Mouse (Mus musculus) heart, postnatal 14 days (tissue): Measurements from ENCODE around the gene 9030612E09Rik. TPM values are rescaled to one million over a fixed set of nuclear protein-coding genes. Genes with fewer than 3 reads are reported as not detected.

Experiments
- DNase-seq, 2 experiments: peaks; one replicate each; pipeline ENCODE4 v3.0.0; 2021 to 2022
- intact Hi-C: fragments of 180-260 bp; cut with DNase I; formaldehyde crosslinking; loops from one replicate; pipeline ENCODE4 v1.15.1; 2025
- total RNA-seq, 2 experiments: library from RNA; stranded (reverse); gene quantifications; 2 replicates each; pipeline ENCODE4 v1.2.3; 2021

Gene 9030612E09Rik
- total RNA-seq, 2 experiments from 2014 or later, result 2.5 to 2.8 TPM

- DNase-seq, result no peak
- intact Hi-C loops, result no loop called here
Observed at GRCm38 (mm10) chr10:43180313-43180912, 5.9 kb downstream of the 9030612E09Rik start.

GRCm38 (mm10) chr10:43200206-43200605, 25.7 kb downstream of the 9030612E09Rik start:
- DNase-seq, result no peak
- intact Hi-C loops, result no loop called here

GRCm38 (mm10) chr10:43203865-43204264, 29.4 kb downstream of the 9030612E09Rik start:
- DNase-seq, result no peak
- intact Hi-C loops, result no loop called here

- intact Hi-C loops, result loop anchor here (10.0 kb wide), 1 partner anchor 263 kb away; the partner anchor contains the start of gene Bend3
- DNase-seq, result peak; percentile 21 to 27
Observed at GRCm38 (mm10) chr10:43211866-43212265, 37.4 kb downstream of the 9030612E09Rik start.

- intact Hi-C loops, result loop anchor here (10.0 kb wide), 1 partner anchor 257 kb away; the partner anchor contains the start of gene Bend3
- no peak for DNase-seq
Observed at GRCm38 (mm10) chr10:43217361-43217900, 42.9 kb downstream of the 9030612E09Rik start.

GRCm38 (mm10) chr10:43220479-43220878, 46.0 kb downstream of the 9030612E09Rik start:
- intact Hi-C loops, result loop anchor here (2.0 to 5.0 kb wide), 2 partner anchors 46 to 157 kb away; partner anchors contain the start of genes 9030612E09Rik and Sobp

GRCm38 (mm10) chr10:43220910-43221625, 46.6 kb downstream of the 9030612E09Rik start, which contains the start of gene Pdss2:
TSS of gene Pdss2 (plus strand) at chr10:43221486.
- intact Hi-C loops, result loop anchor here (2.0 to 5.0 kb wide), 2 partner anchors 46 to 156 kb away; partner anchors contain the start of genes 9030612E09Rik and Sobp
- peak; percentile 90 to 93 for DNase-seq

More at GRCm38 (mm10) chr10:43220479-43220878, 46.0 kb downstream of the 9030612E09Rik start:
- DNase-seq, result no peak

GRCm38 (mm10) chr10:43221659-43222058, 47.2 kb downstream of the 9030612E09Rik start:
- DNase-seq, result peak; percentile 24 to 29
- intact Hi-C loops, result loop anchor here (2.0 to 5.0 kb wide), 2 partner anchors 47 to 156 kb away; partner anchors contain the start of genes 9030612E09Rik and Sobp

- intact Hi-C loops, result loop anchor here (5.0 kb wide), 1 partner anchor 154 kb away; no protein-coding TSS in a partner anchor
Observed at GRCm38 (mm10) chr10:43223391-43223790, 48.9 kb downstream of the 9030612E09Rik start.

More at GRCm38 (mm10) chr10:43223391-43223790, 48.9 kb downstream of the 9030612E09Rik start:
- DNase-seq, result no peak

Other genes with a start within 250 kb of the 9030612E09Rik start
- 10 to 100 TPM; 14.4 to 14.6 TPM for gene Sobp, start 174 bp upstream of the 9030612E09Rik start, total RNA-seq
- gene Pdss2, start 46.8 kb downstream of the 9030612E09Rik start, total RNA-seq, result 10 to 100 TPM; 23.7 to 27.3 TPM